Mouse (Mus musculus): ENCODE results near the gene Tmem255a.

Tmem255a gene

GRCm38 (mm10) chrX:38251851-38252571, at the start of gene Tmem255a:
Gene Tmem255a (minus strand): TSS chrX:38252439.
- no peak for DNase-seq

- DNase-seq, result no peak
Observed at GRCm38 (mm10) chrX:38259610-38260009, 7.4 kb upstream of the Tmem255a start.

DNA sequence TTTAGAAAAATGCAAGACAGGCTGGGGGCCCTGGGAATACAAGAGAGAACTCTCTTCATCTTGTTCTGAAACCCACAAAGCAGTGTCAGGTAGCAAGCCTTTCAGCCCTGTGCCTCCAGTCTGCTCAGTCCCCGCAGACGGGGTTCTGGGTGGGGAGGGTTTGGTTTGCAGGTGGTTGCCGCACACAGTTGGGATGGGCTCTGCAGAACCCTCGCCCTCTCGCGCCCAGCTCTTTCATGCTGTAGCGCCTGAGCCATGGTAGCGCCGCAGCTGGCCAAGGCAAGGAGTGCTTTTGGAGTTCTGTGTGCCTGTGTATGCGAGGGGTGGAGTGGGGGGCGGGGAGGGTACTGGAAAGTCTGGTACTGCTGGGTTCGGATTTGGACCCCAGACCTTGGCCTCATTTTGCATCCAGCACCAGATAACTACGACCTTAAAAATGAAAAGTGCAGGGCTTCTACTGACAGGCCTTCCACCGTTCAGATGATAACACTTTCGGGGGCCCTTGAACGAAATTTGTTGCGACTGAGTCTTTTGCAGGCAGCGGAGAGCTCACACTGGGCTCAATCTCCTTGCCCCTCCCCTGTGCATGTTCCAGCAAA, 1.8 kb downstream of the Tmem255a start:
- DNase-seq, result peak in 1 of 2 experiments; percentile 24

DNA sequence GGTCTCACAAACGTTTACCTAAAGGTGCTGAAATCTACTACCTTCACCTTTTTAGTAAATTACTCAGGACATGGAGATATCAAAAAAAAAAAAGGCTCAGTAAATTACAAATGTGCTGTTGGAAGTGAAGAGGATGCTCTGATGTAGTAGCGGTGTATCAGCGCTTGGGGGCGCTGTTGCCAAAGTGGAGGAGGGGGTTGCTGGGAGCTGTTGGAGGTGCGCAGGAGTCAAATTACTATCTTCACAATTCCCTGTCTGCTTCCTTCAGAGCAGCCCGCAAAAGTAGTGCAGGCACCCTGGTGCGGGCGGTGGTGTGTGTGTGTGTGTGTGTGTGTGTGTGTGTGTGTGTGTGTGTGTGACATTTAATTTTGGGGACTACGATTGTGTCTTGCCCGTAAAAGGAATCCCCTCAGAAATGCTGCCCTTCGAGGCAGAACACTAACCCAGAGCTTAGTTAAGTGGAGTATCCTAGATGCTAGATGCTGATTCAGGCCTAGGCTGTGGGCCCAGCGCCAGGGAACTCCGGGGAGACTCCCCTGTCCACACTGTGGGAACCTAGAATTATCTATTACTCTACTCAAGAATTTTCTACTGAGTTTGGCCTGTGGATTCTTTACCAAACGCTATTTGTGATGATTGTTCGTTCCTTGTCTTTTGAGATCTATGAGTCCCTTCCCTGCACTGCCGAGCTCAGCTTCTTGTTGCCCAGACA, 2.4 kb downstream of the Tmem255a start:
- DNase-seq, result peak in 1 of 2 experiments; percentile 12

DNA sequence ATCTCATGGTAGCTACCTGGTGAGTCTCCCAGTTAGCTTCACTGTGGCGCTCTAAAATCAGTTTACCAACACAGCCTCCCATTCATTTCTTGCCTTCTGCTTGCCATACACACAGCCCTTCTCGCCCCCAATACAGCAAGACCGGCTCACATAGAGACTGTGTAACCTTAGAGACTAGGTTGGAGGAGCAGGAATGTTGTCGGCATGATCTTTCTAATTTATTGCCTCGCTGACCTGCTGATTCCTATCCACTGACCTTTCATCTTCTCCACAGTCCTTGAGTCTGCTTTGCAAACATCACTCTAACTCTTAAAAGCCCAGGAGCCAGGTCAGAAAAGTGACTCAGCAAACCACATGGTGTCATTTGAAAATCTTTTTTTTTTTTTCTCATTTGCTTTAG, 4.6 kb downstream of the Tmem255a start:
- no peak for DNase-seq

GRCm38 (mm10) chrX:38247108-38247507, 5.1 kb downstream of the Tmem255a start:
- DNase-seq, result no peak

DNA sequence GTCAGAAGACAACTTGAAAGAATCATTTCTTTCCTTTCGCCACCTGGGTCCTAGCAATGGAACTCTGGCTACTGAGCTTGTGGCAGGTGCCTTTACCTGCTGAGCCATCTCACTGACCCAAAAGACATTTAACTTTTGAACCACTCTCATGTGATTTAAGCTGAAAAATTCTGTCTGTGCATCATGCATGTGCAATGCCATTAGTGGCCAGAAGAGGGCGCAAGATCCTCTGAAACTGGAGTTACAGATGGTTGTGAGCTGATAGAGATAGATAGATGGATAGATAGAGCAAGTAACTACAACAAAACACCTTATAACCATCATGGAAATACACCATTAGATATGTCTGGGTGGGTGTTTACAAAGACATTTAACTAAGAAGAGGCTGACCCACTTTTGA, 14.5 kb downstream of the Tmem255a start:
- peak in 1 of 2 experiments; percentile 19 for DNase-seq

DNA sequence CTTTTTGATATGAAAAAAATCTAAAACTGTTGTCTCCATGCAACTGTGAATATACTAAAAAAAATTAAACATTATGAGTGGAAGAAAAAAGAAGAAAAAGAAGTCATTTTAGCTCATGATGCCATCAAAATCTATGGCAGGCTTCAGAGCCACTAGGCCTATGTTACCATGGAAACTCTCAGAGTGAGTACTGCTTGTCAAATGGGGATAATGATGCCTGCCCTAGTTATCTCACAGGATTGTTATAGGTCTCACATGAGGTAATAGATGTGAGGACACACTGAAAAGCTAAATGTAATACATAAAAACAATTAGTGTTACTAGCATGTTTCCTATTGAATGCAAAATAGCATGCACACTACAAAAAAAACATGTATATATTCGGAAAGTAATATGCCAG, 22.4 kb downstream of the Tmem255a start:
- no peak for DNase-seq

DNA sequence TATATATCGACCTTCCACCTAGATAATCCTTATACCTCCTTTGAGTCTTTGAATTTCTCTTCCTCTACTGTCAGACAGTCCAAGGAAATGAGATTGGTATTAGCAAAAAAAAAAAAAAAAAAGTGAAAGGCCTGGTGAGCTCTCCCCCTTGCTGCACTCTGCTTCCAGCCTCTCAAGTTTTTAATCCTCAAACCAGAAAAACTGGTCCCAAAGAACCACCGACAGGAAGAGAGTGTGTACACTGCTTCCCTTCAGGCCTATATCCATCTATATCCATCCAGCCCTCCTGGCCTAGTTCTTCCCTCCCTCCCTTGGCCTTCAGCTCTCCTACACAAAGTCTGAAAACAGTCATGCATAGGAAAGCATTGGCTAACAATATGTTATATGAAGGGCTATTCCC, 29.5 kb downstream of the Tmem255a start:
- no peak for DNase-seq

DNA sequence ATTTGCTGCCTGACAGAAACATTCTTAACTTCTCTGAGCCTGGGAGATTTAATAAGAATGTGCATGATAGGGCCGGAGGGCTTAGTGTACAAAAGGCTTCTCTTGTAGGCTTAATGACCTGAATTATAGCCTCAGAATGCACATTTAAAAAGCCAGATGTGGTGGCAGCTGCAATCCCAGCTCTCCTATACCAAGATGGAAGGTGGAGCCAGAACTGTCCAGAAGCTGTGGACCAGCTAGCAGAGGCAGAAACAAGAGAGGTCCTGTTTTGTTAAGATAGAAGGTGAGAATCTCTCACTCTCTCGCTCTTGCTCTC, 34.6 kb downstream of the Tmem255a start:
- DNase-seq, result no peak

DNA sequence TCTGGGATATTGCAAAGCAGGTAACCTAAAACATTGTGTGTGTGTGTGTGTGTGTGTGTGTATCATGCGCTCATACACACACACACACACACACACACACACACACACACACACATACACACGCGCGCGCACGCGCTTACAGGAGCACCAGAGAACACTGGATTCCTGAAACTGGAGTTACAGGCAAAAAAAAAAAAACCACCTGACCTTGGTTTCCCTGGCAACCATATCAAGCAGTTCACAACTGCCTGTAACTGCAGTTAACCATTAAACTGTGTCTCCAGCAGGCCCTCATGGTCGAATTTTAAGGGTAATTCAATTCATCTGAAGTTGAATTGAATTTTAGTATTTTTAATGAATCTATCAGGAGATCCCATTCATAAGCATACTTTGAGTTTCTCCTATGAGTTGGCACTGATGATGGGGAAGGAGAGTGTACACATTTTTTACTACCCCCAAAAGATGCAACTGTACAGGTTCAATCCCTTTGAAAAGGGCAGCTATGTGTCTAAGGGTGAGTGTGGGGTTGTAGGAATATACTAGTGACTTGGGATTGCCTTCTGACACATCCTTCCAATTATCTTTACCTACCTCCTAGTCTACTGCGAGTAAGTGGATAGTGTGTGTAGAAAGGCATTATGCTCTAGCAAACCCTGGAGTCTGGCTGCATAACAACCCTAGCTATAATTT, 35.1 kb downstream of the Tmem255a start:
- DNase-seq, result no peak

GRCm38 (mm10) chrX:38207392-38207791, 44.8 kb downstream of the Tmem255a start:
- DNase-seq, result no peak

DNA sequence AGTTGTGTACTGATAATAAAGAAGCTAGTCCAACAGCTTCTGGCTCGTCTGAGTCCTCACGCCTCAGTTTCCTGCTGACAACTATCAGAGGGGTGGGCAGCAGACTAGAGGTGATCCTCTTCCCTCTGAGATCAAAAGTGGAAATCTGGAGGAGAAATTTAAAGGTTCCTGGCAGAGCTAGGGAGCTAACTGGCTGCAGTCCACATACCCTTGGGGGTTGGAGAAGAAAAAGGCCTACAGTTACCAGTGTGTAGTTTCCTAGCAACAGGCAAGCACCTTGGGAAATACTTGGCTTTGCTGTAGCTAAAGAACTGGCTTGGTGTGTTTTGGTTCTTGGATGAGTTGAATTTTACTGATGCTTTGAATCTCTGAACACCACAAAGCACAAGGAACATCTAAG, 50.4 kb downstream of the Tmem255a start:
- DNase-seq, result no peak

DNA sequence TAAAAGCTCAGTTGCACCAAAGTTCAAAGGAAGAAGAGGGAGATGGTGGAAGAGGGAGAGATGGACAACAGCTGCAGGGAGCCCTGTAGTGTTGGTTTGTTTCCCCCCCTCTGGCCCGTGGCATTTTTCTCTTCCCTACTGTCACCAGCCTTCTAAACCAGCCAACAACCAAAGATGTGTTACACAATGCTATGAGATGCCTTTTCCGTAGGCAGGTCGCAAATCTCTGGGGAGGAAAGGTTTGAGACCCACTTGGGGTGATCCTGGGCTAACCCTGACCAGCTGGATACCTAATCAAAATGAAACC, 61.8 kb downstream of the Tmem255a start:
- DNase-seq, result no peak

GRCm38 (mm10) chrX:38189552-38190457, 62.4 kb downstream of the Tmem255a start, which contains the start of gene Zbtb33:
Gene Zbtb33 (plus strand): TSS chrX:38189793.
- DNase-seq, result peak; percentile 87 to 89

- no peak for DNase-seq
Observed at GRCm38 (mm10) chrX:38185520-38185919, 66.7 kb downstream of the Tmem255a start.

DNA sequence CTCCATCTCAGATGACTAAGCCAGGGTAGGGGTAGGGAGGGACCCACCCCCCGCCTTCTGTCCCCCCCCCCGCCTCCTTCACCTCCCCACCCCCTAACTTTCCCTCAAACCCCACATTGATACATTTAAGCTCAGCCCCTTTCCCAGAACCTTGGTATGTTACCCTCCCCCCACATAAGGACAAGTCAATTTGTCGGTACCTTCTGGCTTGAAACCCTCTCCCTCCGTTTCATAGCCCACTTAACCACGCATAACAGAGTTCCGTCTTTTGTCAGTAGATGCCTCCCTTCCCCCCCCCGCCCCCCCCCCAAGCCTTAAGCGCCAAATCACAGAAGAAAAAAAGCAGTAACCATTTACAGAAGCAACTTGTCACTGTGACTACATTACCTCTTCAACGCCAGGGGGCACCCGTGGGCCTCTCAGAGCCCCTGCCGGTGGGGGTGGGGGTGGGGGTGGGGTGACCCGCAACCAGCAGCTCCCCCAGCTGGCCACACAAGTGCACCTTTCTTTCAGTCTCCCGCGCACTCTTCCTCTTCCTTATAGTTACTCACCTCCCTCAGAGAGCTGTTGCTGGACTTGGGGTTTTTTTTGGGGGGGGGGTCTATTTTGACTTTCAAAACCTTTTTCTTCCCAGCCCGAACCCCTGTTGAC, 70.5 kb downstream of the Tmem255a start:
- peak; percentile 64 to 65 for DNase-seq

- DNase-seq, result peak; percentile 14 to 15
Observed at GRCm38 (mm10) chrX:38180656-38181607, 71.3 kb downstream of the Tmem255a start.

- peak; percentile 25 to 28 for DNase-seq
Observed at GRCm38 (mm10) chrX:38179891-38180310, 72.3 kb downstream of the Tmem255a start.

DNA sequence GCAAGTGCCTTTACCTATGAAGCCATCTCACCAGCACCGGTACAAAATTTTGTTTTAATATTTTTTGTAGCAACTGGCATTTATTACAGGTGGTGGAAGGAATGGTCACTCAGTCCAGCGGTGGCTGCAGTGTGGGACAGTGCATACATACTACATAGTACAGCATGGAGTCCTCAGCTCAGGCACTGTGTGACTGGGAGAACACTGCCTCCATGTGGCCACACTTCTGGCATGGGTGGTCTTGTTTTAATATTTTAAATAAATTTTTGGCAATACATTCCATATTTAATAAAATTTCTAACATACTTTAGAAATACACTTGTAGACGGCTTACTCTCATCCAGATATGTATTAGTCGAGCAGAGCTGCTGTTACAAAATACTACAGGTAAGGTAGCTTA, 85.6 kb downstream of the Tmem255a start:
- DNase-seq, result no peak

- no peak for DNase-seq
Observed at GRCm38 (mm10) chrX:38166064-38166463, 86.2 kb downstream of the Tmem255a start.
